Mouse (Mus musculus) adipocyte (in vitro differentiated cells): ENCODE data around the gene Ube2l3.
"Not testable (repeated sequence)": the region's sequence is repeated elsewhere in the genome, so short reads cannot be mapped to it uniquely, and the experiment has no call there.

Experiments
- DNase-seq: peaks from one replicate; pipeline ENCODE4 v3.0.0-alpha.2; 2016; ENCODE audit warnings: low spot score

Ube2l3 gene

GRCm38 (mm10) chr16:17202549-17202948 lies at the start of gene Ube2l3:
TSS of gene Ube2l3 (minus strand) at chr16:17202649.
- DNase-seq, result no peak

GRCm38 (mm10) chr16:17251539-17251938 lies 49.1 kb upstream of the Ube2l3 start:
- DNase-seq, result peak; percentile 71

- no peak for DNase-seq
Measured at GRCm38 (mm10) chr16:17249135-17249534, 46.7 kb upstream of the Ube2l3 start.

- DNase-seq, result no peak
Measured at GRCm38 (mm10) chr16:17247727-17248126, 45.3 kb upstream of the Ube2l3 start.

GRCm38 (mm10) chr16:17244996-17245395 lies 42.5 kb upstream of the Ube2l3 start:
- DNase-seq, result no peak

- no peak for DNase-seq
Measured at GRCm38 (mm10) chr16:17243731-17244130, 41.3 kb upstream of the Ube2l3 start.

GRCm38 (mm10) chr16:17239409-17239808 lies 37.0 kb upstream of the Ube2l3 start:
- no peak for DNase-seq

- DNase-seq, result no peak
Measured at GRCm38 (mm10) chr16:17237634-17238033, 35.2 kb upstream of the Ube2l3 start.

- DNase-seq, result peak; percentile 83
Measured at GRCm38 (mm10) chr16:17234916-17235665, 32.6 kb upstream of the Ube2l3 start.

- DNase-seq, result peak; percentile 43
Measured at GRCm38 (mm10) chr16:17234499-17234895, 32.0 kb upstream of the Ube2l3 start.

GRCm38 (mm10) chr16:17233702-17234498 lies 31.5 kb upstream of the Ube2l3 start:
- DNase-seq, result peak; percentile 54

GRCm38 (mm10) chr16:17232794-17233701 lies 30.6 kb upstream of the Ube2l3 start, which contains the start of gene Hic2:
TSS of gene Hic2 (plus strand) at chr16:17233572.
- peak; percentile 96 for DNase-seq

- DNase-seq, result not testable (repeated sequence)
Measured at GRCm38 (mm10) chr16:17231523-17231922, 29.1 kb upstream of the Ube2l3 start.

GRCm38 (mm10) chr16:17226496-17226895 lies 24.0 kb upstream of the Ube2l3 start:
- DNase-seq, result no peak

GRCm38 (mm10) chr16:17225584-17225983 lies 23.1 kb upstream of the Ube2l3 start:
- no peak for DNase-seq

- peak; percentile 99 for DNase-seq
Measured at GRCm38 (mm10) chr16:17222197-17222596, 19.7 kb upstream of the Ube2l3 start.

GRCm38 (mm10) chr16:17220127-17220733 lies 17.8 kb upstream of the Ube2l3 start:
- no peak for DNase-seq

GRCm38 (mm10) chr16:17216934-17217633 lies 14.6 kb upstream of the Ube2l3 start:
- DNase-seq, result no peak

- DNase-seq, result no peak
Measured at GRCm38 (mm10) chr16:17209981-17210838, 7.8 kb upstream of the Ube2l3 start.

- DNase-seq, result no peak
Measured at GRCm38 (mm10) chr16:17209404-17209960, 7.0 kb upstream of the Ube2l3 start.
